Mouse (Mus musculus): ENCODE results near the gene Tram2.

- TF ChIP-seq CTCF (IDR thresholded peaks at IDR 0.05), result no peak
- no peak for TF ChIP-seq POLR2A (IDR thresholded peaks at IDR 0.05; ENCODE audit: insufficient read depth, low read depth, low read length)
- no peak for TF ChIP-seq EP300 (IDR thresholded peaks at IDR 0.05; ENCODE audit: insufficient read depth, low read depth, low read length)
These were observed 70.1 kb downstream of the Tram2 start for GRCm38 (mm10) chr1:21008891-21009290.
